Mouse (Mus musculus): ENCODE results near the gene Fsd2. TPM values are rescaled to one million over a fixed set of nuclear protein-coding genes. Genes with fewer than 3 reads are reported as not detected.
A peak's percentile ranks its signal among the peaks of the same experiment; 100 is the strongest.

Gene Fsd2
- polyA plus RNA-seq, 1 experiment from 2014 or later, result not detected

DNA sequence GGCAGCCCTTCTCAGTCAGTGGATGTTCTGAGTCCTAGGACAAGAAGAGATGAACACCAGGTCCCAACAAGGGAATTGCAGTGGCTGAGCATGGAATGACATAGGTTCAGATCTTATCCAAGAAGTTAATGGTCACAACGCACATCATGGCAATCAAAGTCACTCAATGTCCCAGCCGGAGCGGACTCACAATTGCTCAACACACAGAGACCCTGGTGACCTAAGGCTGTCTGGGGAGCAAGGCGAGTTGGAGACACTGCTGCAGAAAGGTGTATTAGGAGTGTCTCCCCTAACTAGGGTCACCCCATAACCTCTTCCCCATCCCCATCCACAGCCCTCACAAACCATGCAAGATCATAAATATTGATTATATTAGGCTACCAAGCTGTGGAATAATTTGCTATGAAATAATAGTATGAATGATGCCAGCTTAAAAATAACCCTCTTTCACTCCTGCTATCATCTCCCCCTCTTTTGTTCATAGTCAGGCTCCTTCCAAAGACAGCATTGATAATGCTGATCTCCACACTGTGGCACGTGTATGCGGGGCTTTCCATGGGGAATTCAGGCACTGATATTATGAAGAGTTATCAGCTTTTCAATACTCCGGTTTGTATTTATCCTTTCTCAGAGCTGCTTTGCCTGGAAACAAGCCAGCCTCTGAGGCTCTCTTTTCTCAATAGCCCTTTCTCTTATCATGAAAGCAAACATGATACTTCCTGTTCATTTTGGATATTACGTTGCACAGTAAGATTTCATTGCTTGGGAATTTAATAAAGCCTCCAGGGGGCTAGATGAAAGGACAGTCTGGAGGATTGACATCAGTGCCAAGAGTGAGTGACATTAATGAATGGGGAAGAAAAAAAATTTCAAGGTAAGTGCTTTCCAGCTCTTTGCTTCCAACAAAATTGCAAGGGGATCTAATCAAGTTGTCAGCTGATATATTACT lies 6.4 kb downstream of the Fsd2 start:
- H3K4me3 ChIP-seq (ENCODE audit: low read depth, low read length), result no peak overlapping the region
- H3K4me1 ChIP-seq (replicated peaks; ENCODE audit: control insufficient read depth, insufficient read depth, low read length), result no peaks in the 10 kb centered on the region; the same call in 1 of the 2 replicates
- DNase-seq (ENCODE audit: low spot score) (no peak), ATAC-seq (replicated peaks; ENCODE audit: low FRiP score, low TSS enrichment, low read depth) (no peak)
- H3K36me3 ChIP-seq (ENCODE audit: control insufficient read depth, insufficient read depth, low read length), result no peaks in the 10 kb centered on the region
- H3K9ac ChIP-seq (ENCODE audit: low read length), result no peak overlapping the region
- no peaks in the 10 kb centered on the region for H3K9me3 ChIP-seq (ENCODE audit: control insufficient read depth, low read length)
- H3K27me3 ChIP-seq (replicated peaks; ENCODE audit: control insufficient read depth, insufficient read depth, low read length), result no peaks in the 10 kb centered on the region
- H3K4me2 ChIP-seq (ENCODE audit: low read length), result no peak overlapping the region
- no peak overlapping the region for H3K27ac ChIP-seq (ENCODE audit: low read depth)
- WGBS, result 67% methylated on average over 8 of the region's 8 CpGs

DNA sequence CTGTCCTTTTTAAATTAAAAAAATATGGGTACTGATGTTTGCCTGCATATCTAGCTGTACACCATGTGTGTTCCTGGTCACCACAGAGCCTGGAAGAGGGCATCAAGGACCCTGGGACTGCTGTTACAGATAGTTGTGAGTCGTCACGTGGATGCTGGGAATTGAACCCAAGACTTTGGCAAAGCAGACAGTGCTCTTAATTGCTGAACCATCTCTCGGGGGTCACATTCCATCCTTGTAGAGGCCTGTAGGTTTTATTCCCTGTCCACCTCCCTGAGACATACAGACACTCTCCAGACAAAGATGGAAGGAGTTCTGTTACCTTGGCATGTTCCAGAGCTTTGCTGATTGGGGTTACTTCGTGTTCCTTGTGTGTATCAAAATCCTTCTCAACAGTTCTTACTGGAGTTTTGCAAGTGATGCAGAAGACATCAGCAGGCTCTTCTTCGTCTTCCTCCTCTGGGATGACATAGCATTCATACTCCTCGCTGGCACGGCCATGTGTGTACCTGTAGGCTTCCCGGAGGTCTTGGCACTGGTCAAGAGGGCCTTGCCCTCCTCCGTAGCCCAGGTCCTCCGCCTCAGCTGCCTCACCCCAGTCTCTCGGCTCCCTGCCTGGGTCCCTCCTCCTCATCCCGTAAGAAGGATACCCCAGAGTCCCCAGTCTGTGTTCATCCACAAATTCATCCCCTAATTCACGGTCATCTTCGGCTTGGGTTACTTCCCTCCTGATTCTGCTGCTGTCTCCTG lies 7.3 kb downstream of the Fsd2 start:
- Histone ChIP-seq H3K4me3 (ENCODE audit: low read depth, low read length) (no peak overlapping the region), H3K9ac (ENCODE audit: low read length) (no peak overlapping the region), H3K36me3 (ENCODE audit: control insufficient read depth, insufficient read depth, low read length) (no peaks in the 10 kb centered on the region), H3K4me2 (ENCODE audit: low read length) (no peak overlapping the region), H3K9me3 (ENCODE audit: control insufficient read depth, low read length) (no peaks in the 10 kb centered on the region), H3K4me1 (replicated peaks; ENCODE audit: control insufficient read depth, insufficient read depth, low read length) (no peaks in the 10 kb centered on the region; the same call in 1 of the 2 replicates), H3K27me3 (replicated peaks; ENCODE audit: control insufficient read depth, insufficient read depth, low read length) (no peaks in the 10 kb centered on the region), H3K27ac (ENCODE audit: low read depth) (no peak overlapping the region)
- WGBS, result 87% methylated on average over 14 of the region's 14 CpGs
- ATAC-seq (replicated peaks; ENCODE audit: low FRiP score, low TSS enrichment, low read depth) (no peak), DNase-seq (ENCODE audit: low spot score) (no peak)

DNA sequence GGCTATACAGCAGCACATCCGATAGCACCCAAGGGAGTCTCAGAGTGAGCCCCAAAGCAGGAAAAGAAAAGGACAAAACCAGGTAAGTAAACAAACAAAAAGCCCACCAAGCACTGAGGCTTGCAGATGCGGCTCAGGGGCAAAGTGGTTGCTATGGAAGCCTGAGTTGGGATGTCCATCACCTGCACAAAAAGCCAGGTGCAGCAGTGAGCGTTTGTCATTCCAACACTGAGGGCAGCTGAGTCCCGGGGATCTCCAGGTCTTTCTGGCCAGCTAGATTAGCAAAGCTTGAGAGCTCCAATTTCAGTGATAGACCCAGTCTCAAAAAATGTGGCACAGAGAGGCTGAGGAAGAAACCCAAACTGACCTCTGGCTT lies 8.8 kb downstream of the Fsd2 start:
- Histone ChIP-seq H3K4me3 (ENCODE audit: low read depth, low read length) (no peak overlapping the region), H3K27me3 (replicated peaks; ENCODE audit: control insufficient read depth, insufficient read depth, low read length) (no peaks in the 10 kb centered on the region), H3K4me2 (ENCODE audit: low read length) (no peak overlapping the region), H3K27ac (ENCODE audit: low read depth) (no peak overlapping the region), H3K9ac (ENCODE audit: low read length) (no peak overlapping the region), H3K36me3 (ENCODE audit: control insufficient read depth, insufficient read depth, low read length) (no peaks in the 10 kb centered on the region), H3K9me3 (ENCODE audit: control insufficient read depth, low read length) (no peaks in the 10 kb centered on the region), H3K4me1 (replicated peaks; ENCODE audit: control insufficient read depth, insufficient read depth, low read length) (no peaks in the 10 kb centered on the region; the same call in 1 of the 2 replicates)
- 60% methylated on average over 4 of the region's 4 CpGs for WGBS
- ATAC-seq (replicated peaks; ENCODE audit: low FRiP score, low TSS enrichment, low read depth) (no peak), DNase-seq (ENCODE audit: low spot score) (no peak)

DNA sequence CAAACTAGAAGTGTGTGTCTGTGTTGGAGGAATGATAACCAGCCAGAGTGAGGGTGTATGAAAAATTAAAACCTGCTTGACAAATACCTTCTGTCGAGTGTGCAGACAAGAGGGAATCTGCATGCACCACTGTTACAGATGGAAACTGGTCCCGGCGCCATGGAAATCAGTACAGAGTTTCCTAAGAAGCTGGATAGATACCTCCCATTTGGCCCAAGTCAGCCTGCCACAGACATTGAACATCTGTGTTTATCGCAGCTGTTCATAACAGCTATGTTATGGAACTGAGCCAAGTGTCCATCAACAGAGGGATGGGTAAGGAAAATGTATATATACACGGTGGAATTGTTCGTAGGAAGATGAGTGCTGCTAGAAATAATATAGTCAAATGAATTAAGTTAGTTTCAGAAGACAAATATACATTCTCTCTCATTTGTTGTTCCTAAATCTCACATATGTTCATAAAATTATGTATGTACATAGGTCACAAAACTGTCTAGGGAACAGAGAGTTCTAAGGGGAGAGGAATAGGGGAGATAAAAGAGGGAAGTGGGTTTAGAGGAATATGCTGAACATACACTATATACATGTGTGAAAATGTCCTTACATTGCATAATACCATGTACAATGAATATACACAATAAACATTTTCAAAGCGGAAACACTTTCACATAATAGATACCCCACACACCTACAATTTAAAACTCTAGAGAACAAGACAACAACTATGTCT lies 9.3 kb downstream of the Fsd2 start:
- Histone ChIP-seq H3K36me3 (ENCODE audit: control insufficient read depth, insufficient read depth, low read length) (no peaks in the 10 kb centered on the region), H3K4me1 (replicated peaks; ENCODE audit: control insufficient read depth, insufficient read depth, low read length) (no peaks in the 10 kb centered on the region; the same call in 1 of the 2 replicates), H3K9ac (ENCODE audit: low read length) (no peak overlapping the region), H3K27ac (ENCODE audit: low read depth) (no peak overlapping the region), H3K4me3 (ENCODE audit: low read depth, low read length) (no peak overlapping the region), H3K27me3 (replicated peaks; ENCODE audit: control insufficient read depth, insufficient read depth, low read length) (no peaks in the 10 kb centered on the region), H3K9me3 (ENCODE audit: control insufficient read depth, low read length) (no peaks in the 10 kb centered on the region), H3K4me2 (ENCODE audit: low read length) (no peak overlapping the region)
- DNase-seq (ENCODE audit: low spot score) (no peak), ATAC-seq (replicated peaks; ENCODE audit: low FRiP score, low TSS enrichment, low read depth) (no peak)
- 46% methylated on average over 7 of the region's 7 CpGs for WGBS

DNA sequence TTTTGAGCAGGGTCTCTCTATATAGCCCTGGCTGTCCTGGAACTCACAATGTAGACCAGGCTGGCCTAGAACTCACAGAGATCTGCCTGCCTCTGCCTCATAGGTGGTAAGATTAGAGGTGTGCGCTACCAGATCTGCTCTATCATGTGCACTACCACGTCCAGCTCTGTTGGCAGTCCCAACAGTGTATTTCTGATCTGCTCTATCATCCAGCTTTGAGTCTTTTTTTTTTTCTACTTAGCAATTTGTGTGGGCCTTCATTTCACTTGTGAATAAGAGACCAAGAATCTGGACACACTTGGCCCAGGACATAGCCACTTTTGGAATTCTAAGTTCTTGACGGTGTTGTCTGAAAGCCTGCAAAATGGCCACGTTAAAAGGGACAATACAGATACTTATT lies 9.9 kb downstream of the Fsd2 start:
- Histone ChIP-seq H3K9ac (ENCODE audit: low read length) (no peak overlapping the region), H3K4me1 (replicated peaks; ENCODE audit: control insufficient read depth, insufficient read depth, low read length) (no peaks in the 10 kb centered on the region; the same call in 1 of the 2 replicates), H3K36me3 (ENCODE audit: control insufficient read depth, insufficient read depth, low read length) (no peaks in the 10 kb centered on the region), H3K9me3 (ENCODE audit: control insufficient read depth, low read length) (no peaks in the 10 kb centered on the region), H3K27me3 (replicated peaks; ENCODE audit: control insufficient read depth, insufficient read depth, low read length) (no peaks in the 10 kb centered on the region), H3K4me2 (ENCODE audit: low read length) (no peak overlapping the region), H3K4me3 (ENCODE audit: low read depth, low read length) (no peak overlapping the region), H3K27ac (ENCODE audit: low read depth) (no peak overlapping the region)
- DNase-seq (ENCODE audit: low spot score), result no peak
- 74% methylated on average over 4 of the region's 4 CpGs for WGBS
- no peak for ATAC-seq (replicated peaks; ENCODE audit: low FRiP score, low TSS enrichment, low read depth)

DNA sequence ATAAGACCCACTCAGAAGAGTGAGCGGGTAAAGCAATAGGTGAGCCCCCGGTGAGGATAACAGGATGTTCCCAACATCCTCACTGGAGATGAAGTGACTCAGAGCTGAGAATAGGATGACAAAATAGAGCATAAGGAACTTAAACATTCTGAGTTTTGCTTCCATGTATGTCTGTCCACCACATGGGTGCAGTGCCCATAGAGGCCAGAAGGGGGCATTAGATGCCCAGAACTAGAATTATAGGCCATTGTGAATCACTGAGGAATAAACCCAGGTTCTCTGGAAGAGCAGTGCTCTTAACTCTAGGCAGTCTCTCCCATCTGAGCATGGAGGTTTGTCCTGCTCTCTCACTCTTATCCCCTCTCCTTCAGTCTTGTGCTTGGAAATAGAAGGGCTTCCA lies 12.4 kb downstream of the Fsd2 start:
- ATAC-seq (replicated peaks; ENCODE audit: low FRiP score, low TSS enrichment, low read depth) (no peak), DNase-seq (ENCODE audit: low spot score) (peak; percentile 62)
- Histone ChIP-seq H3K9ac (ENCODE audit: low read length) (no peak overlapping the region), H3K27me3 (replicated peaks; ENCODE audit: control insufficient read depth, insufficient read depth, low read length) (no peaks in the 10 kb centered on the region), H3K27ac (ENCODE audit: low read depth) (no peak overlapping the region), H3K4me2 (ENCODE audit: low read length) (no peak overlapping the region), H3K4me3 (ENCODE audit: low read depth, low read length) (no peak overlapping the region), H3K36me3 (ENCODE audit: control insufficient read depth, insufficient read depth, low read length) (no peaks in the 10 kb centered on the region), H3K4me1 (replicated peaks; ENCODE audit: control insufficient read depth, insufficient read depth, low read length) (no peaks in the 10 kb centered on the region; the same call in 1 of the 2 replicates), H3K9me3 (ENCODE audit: control insufficient read depth, low read length) (no peaks in the 10 kb centered on the region)
- WGBS, result 89% methylated on average over 2 of the region's 2 CpGs

DNA sequence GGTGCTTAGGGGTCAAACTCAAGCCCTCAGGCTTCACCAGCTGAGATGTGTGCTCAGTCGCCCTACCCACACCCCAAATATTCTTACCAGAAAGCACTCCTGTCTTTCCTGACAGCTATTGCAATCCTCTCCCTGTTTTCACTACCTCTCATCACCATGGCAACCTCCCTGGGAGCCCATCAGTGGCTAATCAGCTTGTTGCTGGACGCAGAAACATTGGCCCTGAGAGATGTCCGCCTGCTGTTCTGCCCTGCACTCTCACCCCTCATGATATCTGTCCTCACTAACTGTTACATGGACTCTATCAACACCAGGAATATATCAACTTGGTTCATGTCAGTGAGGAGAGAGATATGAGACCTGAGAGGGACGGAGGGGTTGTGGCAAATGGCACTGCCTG lies 13.2 kb downstream of the Fsd2 start:
- ATAC-seq (replicated peaks; ENCODE audit: low FRiP score, low TSS enrichment, low read depth), result no peak
- 62% methylated on average over 4 of the region's 4 CpGs for WGBS
- H3K4me2 ChIP-seq (ENCODE audit: low read length), result no peak overlapping the region
- DNase-seq (ENCODE audit: low spot score), result no peak
- no peak overlapping the region for H3K4me3 ChIP-seq (ENCODE audit: low read depth, low read length)
- H3K4me1 ChIP-seq (replicated peaks; ENCODE audit: control insufficient read depth, insufficient read depth, low read length), result no peaks in the 10 kb centered on the region; the same call in 1 of the 2 replicates
- H3K27ac ChIP-seq (ENCODE audit: low read depth), result no peak overlapping the region
- no peaks in the 10 kb centered on the region for H3K27me3 ChIP-seq (replicated peaks; ENCODE audit: control insufficient read depth, insufficient read depth, low read length)
- H3K9ac ChIP-seq (ENCODE audit: low read length), result no peak overlapping the region
- H3K9me3 ChIP-seq (ENCODE audit: control insufficient read depth, low read length), result no peaks in the 10 kb centered on the region
- no peaks in the 10 kb centered on the region for H3K36me3 ChIP-seq (ENCODE audit: control insufficient read depth, insufficient read depth, low read length)

DNA sequence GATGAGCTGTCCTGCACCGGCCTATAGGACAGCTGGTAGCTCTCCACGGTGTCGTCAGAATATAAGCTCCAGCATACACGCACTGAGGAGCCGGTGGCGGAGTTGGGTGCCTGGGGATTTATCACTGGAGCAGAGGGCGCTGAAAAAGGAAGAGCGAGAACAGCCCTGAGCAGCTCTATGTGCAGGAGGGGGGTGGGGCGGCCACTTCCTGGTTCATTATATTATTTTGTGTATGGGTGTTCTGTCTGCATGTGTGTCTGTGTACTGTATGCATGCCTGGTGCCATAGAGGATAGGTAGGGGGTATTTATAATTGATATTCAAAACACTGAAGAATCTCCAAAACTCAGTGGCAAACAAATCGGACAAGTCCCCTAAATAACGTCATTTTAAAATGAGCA lies 17.9 kb downstream of the Fsd2 start:
- Histone ChIP-seq H3K36me3 (ENCODE audit: control insufficient read depth, insufficient read depth, low read length) (no peaks in the 10 kb centered on the region), H3K9me3 (ENCODE audit: control insufficient read depth, low read length) (no peaks in the 10 kb centered on the region), H3K4me1 (replicated peaks; ENCODE audit: control insufficient read depth, insufficient read depth, low read length) (no peaks in the 10 kb centered on the region), H3K4me3 (ENCODE audit: low read depth, low read length) (no peak overlapping the region), H3K9ac (ENCODE audit: low read length) (no peak overlapping the region), H3K27ac (ENCODE audit: low read depth) (no peak overlapping the region), H3K27me3 (replicated peaks; ENCODE audit: control insufficient read depth, insufficient read depth, low read length) (no peaks in the 10 kb centered on the region), H3K4me2 (ENCODE audit: low read length) (no peak overlapping the region)
- 59% methylated on average over 11 of the region's 11 CpGs for whole genome bisulfite sequencing
- ATAC-seq (replicated peaks; ENCODE audit: low FRiP score, low TSS enrichment, low read depth), result no peak
- no peak for DNase-seq (ENCODE audit: low spot score)

Measured in intestine, embryonic 14.5 days (tissue).